In the genomic region with DNA sequence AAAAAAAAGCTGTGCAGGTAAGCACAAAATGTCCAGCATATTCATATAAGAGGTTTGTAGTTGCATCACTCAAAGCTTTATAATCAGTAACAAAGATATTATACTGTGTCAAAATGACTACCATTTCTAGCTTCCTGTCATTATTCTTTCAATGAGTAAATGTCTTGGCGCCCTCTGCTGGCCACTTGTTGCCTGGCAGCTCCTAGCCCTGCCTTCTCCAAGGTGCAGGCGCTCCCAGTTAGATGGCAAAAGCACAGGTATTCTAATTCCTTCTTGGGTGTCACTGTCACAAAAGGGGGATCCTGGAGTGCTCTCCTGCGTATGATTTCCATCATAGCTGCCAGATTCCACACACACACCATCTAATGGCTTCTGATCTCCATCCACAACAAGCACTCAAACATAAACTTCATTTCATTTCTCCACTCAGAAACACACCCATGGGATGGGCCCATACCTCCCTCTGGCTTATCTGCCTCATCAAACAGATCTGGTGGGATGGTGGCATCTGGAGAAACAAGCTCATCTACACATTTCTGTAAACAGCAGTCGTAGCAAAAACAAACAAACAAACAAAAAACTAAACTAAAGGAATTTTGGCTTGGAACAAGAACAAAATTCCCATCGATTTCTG, we compare ENCODE assay signal across 8 mouse cellular contexts. TPM values are rescaled to one million over a fixed set of nuclear protein-coding genes. Genes with fewer than 3 reads are reported as not detected.
DNase-seq lines count a peak whose midpoint lies in the region; ATAC-seq and TF ChIP-seq lines count a peak whose summit lies in the region.

No protein-coding gene starts in this region.

- in situ Hi-C loops in CH12.LX (cut with MboI; ENCODE audit: low pct_ligation_motif_present, low pct_unique_long_range_greater_than_20kb, low sequenced_read_pairs): no loop called here

- peaks cover 10 to 39% of the 10 kb centered on the region in 2 experiments for H3K36me3 ChIP-seq in CH12.LX (replicated peaks in 1 of 2; ENCODE audit: control insufficient read depth in 1 of 2, insufficient read depth in 1 of 2, low read length in 1 of 2)
- peaks cover 55% of the 10 kb centered on the region for H3K36me3 ChIP-seq in heart, postnatal 0 days (replicated peaks; ENCODE audit: control insufficient read depth, insufficient read depth, low read length)
- peaks cover 38% of the 10 kb centered on the region; the same call in 1 of the 2 replicates for H3K36me3 ChIP-seq in lung, embryonic 14.5 days (ENCODE audit: insufficient read depth)

- TF ChIP-seq CTCF in CH12.LX (conservative IDR thresholded peaks at IDR 0.05 in 1 of 2, IDR thresholded peaks at IDR 0.05 in 1 of 2; ENCODE audit: low read depth in 2 of 2, low read length in 2 of 2): peak; percentile 86 to 87
- TF ChIP-seq CTCF in heart, postnatal 0 days (IDR thresholded peaks at IDR 0.05; ENCODE audit: low read depth): peak; percentile 68
- peak; percentile 86 for TF ChIP-seq CTCF in lung, embryonic 14.5 days (IDR thresholded peaks at IDR 0.05; ENCODE audit: low read depth)

- no peaks in the 10 kb centered on the region for H3K79me2 ChIP-seq in CH12.LX (replicated peaks; ENCODE audit: control insufficient read depth, extremely low read depth, insufficient read depth, poor library complexity, severe bottlenecking)

- H3K9me3 ChIP-seq in CH12.LX (replicated peaks; ENCODE audit: low read length): no peaks in the 10 kb centered on the region
- H3K9me3 ChIP-seq in heart, postnatal 0 days (replicated peaks; ENCODE audit: control insufficient read depth, low read length): no peaks in the 10 kb centered on the region
- H3K9me3 ChIP-seq in lung, embryonic 14.5 days (ENCODE audit: low read depth, low read length): no peaks in the 10 kb centered on the region

- H3K4me2 ChIP-seq in CH12.LX (ENCODE audit: insufficient read depth, low read depth, poor library complexity, severe bottlenecking): no peak overlapping the region
- H3K4me2 ChIP-seq in heart, postnatal 0 days (ENCODE audit: low read depth, low read length): no peak overlapping the region
- no peak overlapping the region for H3K4me2 ChIP-seq in lung, embryonic 14.5 days

- no peak overlapping the region for H3K27ac ChIP-seq in CH12.LX (ENCODE audit: insufficient read depth, low read depth)
- no peak overlapping the region for H3K27ac ChIP-seq in heart, postnatal 0 days (ENCODE audit: low read depth)
- H3K27ac ChIP-seq in lung, embryonic 14.5 days (ENCODE audit: low read depth): no peak overlapping the region

- no peaks in the 10 kb centered on the region; a peak in 1 of 4 replicates for H3K4me1 ChIP-seq in CH12.LX (ENCODE audit: control insufficient read depth in 1 of 2, insufficient read depth in 2 of 2)
- no peaks in the 10 kb centered on the region for H3K4me1 ChIP-seq in heart, postnatal 0 days (ENCODE audit: control insufficient read depth, insufficient read depth)
- H3K4me1 ChIP-seq in lung, embryonic 14.5 days (ENCODE audit: insufficient read depth): no peaks in the 10 kb centered on the region

- TF ChIP-seq RAD21 in CH12.LX (IDR thresholded peaks at IDR 0.05; ENCODE audit: low read depth, low read length): peak; percentile 74

- H3K4me3 ChIP-seq in CH12.LX (replicated peaks in 1 of 3; ENCODE audit: low read depth in 2 of 3, low read length in 2 of 3, poor library complexity in 1 of 3): no peak overlapping the region
- no peak overlapping the region for H3K4me3 ChIP-seq in heart, postnatal 0 days (ENCODE audit: low read depth, low read length)
- no peak overlapping the region for H3K4me3 ChIP-seq in lung, embryonic 14.5 days (ENCODE audit: low read depth, low read length)

- H3K27me3 ChIP-seq in CH12.LX (replicated peaks): no peaks in the 10 kb centered on the region
- H3K27me3 ChIP-seq in heart, postnatal 0 days (ENCODE audit: control insufficient read depth, insufficient read depth, low read length): no peaks in the 10 kb centered on the region
- H3K27me3 ChIP-seq in lung, embryonic 14.5 days (ENCODE audit: insufficient read depth, low read length): no peaks in the 10 kb centered on the region

- TF ChIP-seq POLR2A in CH12.LX (IDR thresholded peaks at IDR 0.05; ENCODE audit: low read depth, low read length): no peak

- WGBS in heart, postnatal 0 days: 49% methylated on average over 5 of the region's 5 CpGs
- WGBS in lung, embryonic 14.5 days: 42% methylated on average over 5 of the region's 5 CpGs

- DNase-seq in CH12.LX (ENCODE audit: extremely low read depth): peak; percentile 71
- peak; percentile 89 for DNase-seq in adrenal gland, postnatal 14 days
- peak; percentile 61 for DNase-seq in embryo, embryonic 9.5 days (ENCODE audit: extremely low spot score)
- peak; percentile 30 for DNase-seq in heart, postnatal 0 days (ENCODE audit: low spot score)
- peak; percentile 50 to 86 for DNase-seq in layer of hippocampus, adult 18-20 months (ENCODE audit: low spot score in 2 of 2)
- peak; percentile 92 for DNase-seq in lung, embryonic 14.5 days
- DNase-seq in retina, embryonic 14.5 days (ENCODE audit: low spot score): peak; percentile 87
- peak; percentile 66 to 77 for DNase-seq in thymus, postnatal 36 days

- dilution Hi-C loops in CH12.LX (cut with MboI; ENCODE audit: extremely low pct_ligation_motif_present, extremely low pct_unique_long_range_greater_than_20kb, low sequenced_read_pairs): no loop called here

- no peak overlapping the region for H3K9ac ChIP-seq in CH12.LX (ENCODE audit: insufficient read depth, low read depth)
- no peak overlapping the region for H3K9ac ChIP-seq in heart, postnatal 0 days (replicated peaks; ENCODE audit: low read depth, low read length)
- no peak overlapping the region for H3K9ac ChIP-seq in lung, embryonic 14.5 days

- ATAC-seq in heart, postnatal 0 days (ENCODE audit: insufficient read depth, low read depth): no peak
- ATAC-seq in lung, embryonic 14.5 days (ENCODE audit: insufficient read depth): peak; percentile 56; the same call in 1 of the 2 replicates

- TF ChIP-seq EP300 in CH12.LX (IDR thresholded peaks at IDR 0.05; ENCODE audit: low read length): no peak
- no peak for TF ChIP-seq EP300 in heart, postnatal 0 days (IDR thresholded peaks at IDR 0.05; ENCODE audit: low read depth)

TF ChIP-seq in CH12.LX, 34 proteins besides CTCF, POLR2A, EP300 and RAD21:
- TF ChIP-seq MXI1 (IDR thresholded peaks at IDR 0.05; ENCODE audit: low read depth, low read length): no peak
- no peak for TF ChIP-seq ETS1 (conservative IDR thresholded peaks at IDR 0.05; ENCODE audit: low read depth, low read length)
- no peak for TF ChIP-seq CHD2 (IDR thresholded peaks at IDR 0.05; ENCODE audit: low read length)
- TF ChIP-seq BHLHE40 (IDR thresholded peaks at IDR 0.05; ENCODE audit: low read depth, low read length): no peak
- TF ChIP-seq JUN (IDR thresholded peaks at IDR 0.05; ENCODE audit: insufficient read depth, low read depth, low read length): no peak
- peak; percentile 49 for TF ChIP-seq SMC3 (IDR thresholded peaks at IDR 0.05; ENCODE audit: low read depth, low read length)
- TF ChIP-seq IRF4 (IDR thresholded peaks at IDR 0.05; ENCODE audit: low read depth, low read length): no peak

RNA-seq across cellular contexts. Expression of gene Paip1, which starts 49.9 kb away (rescaled TPM):
- 25.7 and 29.2 TPM in 2 replicates for total RNA-seq in CH12.LX (2012; rRNA removed)
- 53.2 and 55.7 TPM in 2 replicates for total RNA-seq in CH12.LX (2014; rRNA removed)
- polyA plus RNA-seq in CH12.LX (2012; ENCODE audit: insufficient read length, low read depth): 37.5 and 44.7 TPM in 2 replicates
- total RNA-seq in adrenal gland, postnatal 14 days (2021): 106 and 119 TPM in 2 replicates
- total RNA-seq in heart, postnatal 0 days (2014; rRNA removed; ENCODE audit: low replicate concordance): 102 and 204 TPM in 2 replicates
- 31.2 and 32.4 TPM in 2 replicates for polyA plus RNA-seq in heart, postnatal 0 days (2015; fragmentation: Nextera tagmentation; extraction: Ambion mirVana)
- total RNA-seq in layer of hippocampus, adult 18-20 months (2021): 10 to 100 TPM; 95.2 to 98.8 TPM
- polyA plus RNA-seq in lung, embryonic 14.5 days (2014; fragmentation: Nextera tagmentation; extraction: Ambion mirVana): 73.8 and 77.6 TPM in 2 replicates

Comparison
In these comparisons a context has a peak if more than half of its experiments do, and no peak if none do; other contexts are left out.
1. DNase-seq: peak in every context shown above with its lines; median percentile 92 in lung, embryonic 14.5 days; 89 in adrenal gland, postnatal 14 days; 87 in retina, embryonic 14.5 days; 72 in thymus, postnatal 36 days; 71 in CH12.LX; 68 in layer of hippocampus, adult 18-20 months; 61 in embryo, embryonic 9.5 days; 30 in heart, postnatal 0 days.